Mouse (Mus musculus) midbrain, embryonic 14.5 days (tissue): ENCODE results near the gene Sgca. TPM values are rescaled to one million over a fixed set of nuclear protein-coding genes. Genes with fewer than 3 reads are reported as not detected.

Experiments used
- ATAC-seq: fragments of 200-750 bp; cut with Nextera tagmentation; 2 replicates; pipeline ENCODE4 v1.8.0; 2017; ENCODE audit warnings: moderate number of reproducible peaks, moderate library complexity; ENCODE audit not compliant: low FRiP score, low TSS enrichment
- DNase-seq: peaks from one replicate; pipeline ENCODE4 v3.0.0-alpha.2; 2015
- H3K27ac ChIP-seq: fragments of 300-500 bp; sonication (generic); replicated peaks from 2 replicates; pipeline ENCODE4 v1.5.1; 2014; ENCODE audit warnings: mild to moderate bottlenecking, low read depth, low read length, moderate library complexity
- H3K27me3 ChIP-seq: fragments of 300-500 bp; sonication (generic); 2 replicates; pipeline ENCODE4 v1.6.1; 2014; ENCODE audit warnings: low read length, control low read depth, mixed read lengths; ENCODE audit not compliant: control insufficient read depth, insufficient read depth
- H3K36me3 ChIP-seq: fragments of 300-500 bp; sonication (generic); 2 replicates; pipeline ENCODE4 v1.6.1; 2014; ENCODE audit warnings: low read length, control low read depth; ENCODE audit not compliant: control insufficient read depth, insufficient read depth
- H3K4me1 ChIP-seq: fragments of 300-500 bp; sonication (generic); 2 replicates; pipeline ENCODE4 v1.6.1; 2014; ENCODE audit warnings: mild to moderate bottlenecking, antibody characterized with exemption, low read length, control low read depth; ENCODE audit not compliant: control insufficient read depth, insufficient read depth
- H3K4me2 ChIP-seq: fragments of 300-500 bp; sonication (generic); 2 replicates; pipeline ENCODE4 v1.6.1; 2014; ENCODE audit warnings: mild to moderate bottlenecking, low read length, moderate library complexity
- H3K4me3 ChIP-seq: fragments of 300-500 bp; sonication (generic); replicated peaks from 2 replicates; pipeline ENCODE4 v1.5.1; 2014; ENCODE audit warnings: low read depth, low read length
- H3K9ac ChIP-seq: fragments of 300-500 bp; sonication (generic); replicated peaks from 2 replicates; pipeline ENCODE4 v1.6.1; 2014; ENCODE audit warnings: mild to moderate bottlenecking, low read length, moderate library complexity
- H3K9me3 ChIP-seq: fragments of 300-500 bp; sonication (generic); 2 replicates; pipeline ENCODE4 v1.6.1; 2016; ENCODE audit warnings: low read length, control low read depth, mixed read lengths; ENCODE audit not compliant: control insufficient read depth
- WGBS: fragments of 180-500 bp; shearing (Covaris S2); extraction: QIAGEN DNeasy Blood & Tissue Kit; methylation state at CpG from one replicate; pipeline ENCODE4 v1.1.7; 2014; 5-methylcytosine and 5-hydroxymethylcytosine counted together
- polyA plus RNA-seq: library from polyadenylated mRNA; unstranded; fragments of >200 nt; fragmentation: Nextera tagmentation; extraction: Ambion mirVana; gene quantifications from 2 replicates; pipeline ENCODE4 v1.2.1, GENCODE M21; 2014

Gene Sgca
- polyA plus RNA-seq, 1 experiment from 2014 or later, result not detected

DNA sequence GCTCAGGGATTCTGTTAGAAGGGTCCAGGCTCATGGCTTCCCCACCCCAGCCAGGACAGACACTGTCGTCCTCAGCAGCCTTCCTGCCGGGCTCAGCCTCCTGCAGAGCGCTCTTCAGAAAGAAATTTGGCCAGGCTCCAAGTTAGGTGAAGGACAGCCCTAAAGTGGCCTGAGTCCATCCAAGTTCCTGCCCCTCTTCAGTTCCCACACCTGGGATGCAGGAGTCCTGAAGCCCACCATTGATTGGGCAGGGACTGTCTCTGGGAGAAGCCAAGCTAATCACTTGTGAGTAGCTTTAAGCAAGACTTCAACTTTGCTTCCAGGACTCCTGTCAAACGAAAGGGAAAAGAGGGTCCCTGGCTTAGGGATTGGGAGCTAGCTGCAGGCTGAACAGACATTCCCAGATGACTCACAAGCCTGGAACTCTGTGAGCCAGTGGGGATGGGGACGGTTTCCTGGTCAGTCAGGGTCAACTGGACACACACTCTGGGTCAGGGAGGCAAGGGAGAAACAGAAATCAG, 48.3 kb downstream of the Sgca start:
- WGBS, result 21% methylated on average over 5 of the region's 5 CpGs
- no peak for DNase-seq
- no peak for ATAC-seq
- H3K27ac ChIP-seq, result no peak overlapping the region
- H3K27me3 ChIP-seq, result no peaks in the 10 kb centered on the region
- H3K4me2 ChIP-seq, result no peak overlapping the region
- no peak overlapping the region for H3K4me3 ChIP-seq
- H3K9me3 ChIP-seq, result no peaks in the 10 kb centered on the region
- no peaks in the 10 kb centered on the region for H3K36me3 ChIP-seq
- peaks cover 6% of the 10 kb centered on the region; the same call in 1 of the 2 replicates for H3K4me1 ChIP-seq
- H3K9ac ChIP-seq, result no peak overlapping the region

DNA sequence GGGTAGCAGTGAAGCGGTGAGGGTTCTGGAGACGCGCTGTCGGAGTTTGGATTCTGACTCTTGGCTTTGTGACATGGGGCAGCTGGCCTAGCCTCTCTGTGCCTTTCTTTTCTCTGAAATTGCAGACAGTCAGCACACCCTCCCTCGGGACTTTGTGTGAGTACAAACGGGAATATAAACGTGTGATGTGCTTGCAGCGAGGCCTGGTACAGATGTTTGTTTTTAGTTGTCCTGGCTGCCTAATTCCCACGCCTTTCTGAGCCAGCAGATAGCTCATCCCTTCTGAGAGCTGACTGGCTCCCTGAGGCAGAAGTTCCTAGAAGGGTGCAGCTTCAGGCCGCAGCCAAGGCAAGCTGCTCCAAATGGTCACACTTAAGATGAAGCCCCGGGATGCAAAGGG, 49.7 kb downstream of the Sgca start:
- Histone ChIP-seq H3K9ac (no peak overlapping the region), H3K27ac (no peak overlapping the region), H3K9me3 (no peaks in the 10 kb centered on the region), H3K27me3 (no peaks in the 10 kb centered on the region), H3K36me3 (no peaks in the 10 kb centered on the region), H3K4me2 (no peak overlapping the region), H3K4me1 (peaks cover 6% of the 10 kb centered on the region; the same call in 1 of the 2 replicates), H3K4me3 (no peak overlapping the region)
- ATAC-seq (no peak), DNase-seq (no peak)
- WGBS, result 76% methylated on average over 11 of the region's 11 CpGs

DNA sequence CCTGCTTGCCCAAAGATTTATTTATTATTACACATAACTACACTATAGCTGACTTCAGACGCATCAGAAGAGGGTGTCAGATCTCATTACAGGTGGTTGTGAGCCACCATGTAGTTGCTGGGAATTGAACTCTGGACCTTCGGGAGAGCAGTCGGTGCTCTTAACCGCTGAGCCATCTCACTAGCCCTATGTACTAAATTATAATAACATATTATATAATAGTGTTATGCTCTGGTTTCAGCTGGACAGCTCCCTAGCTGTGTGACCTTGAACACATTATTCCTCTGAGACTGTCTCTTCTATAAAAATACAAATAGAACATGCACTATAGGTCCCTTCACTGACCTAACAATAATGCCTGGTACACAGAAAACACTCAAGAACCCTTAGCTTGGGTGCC, 51.1 kb downstream of the Sgca start:
- no peaks in the 10 kb centered on the region for H3K36me3 ChIP-seq
- no peak overlapping the region for H3K9ac ChIP-seq
- WGBS, result 93% methylated on average over 4 of the region's 4 CpGs
- no peak overlapping the region for H3K4me3 ChIP-seq
- H3K27me3 ChIP-seq, result no peaks in the 10 kb centered on the region
- H3K27ac ChIP-seq, result no peak overlapping the region
- DNase-seq (no peak), ATAC-seq (no peak)
- H3K9me3 ChIP-seq, result no peaks in the 10 kb centered on the region
- peaks cover 6% of the 10 kb centered on the region; the same call in 1 of the 2 replicates for H3K4me1 ChIP-seq
- no peak overlapping the region for H3K4me2 ChIP-seq

DNA sequence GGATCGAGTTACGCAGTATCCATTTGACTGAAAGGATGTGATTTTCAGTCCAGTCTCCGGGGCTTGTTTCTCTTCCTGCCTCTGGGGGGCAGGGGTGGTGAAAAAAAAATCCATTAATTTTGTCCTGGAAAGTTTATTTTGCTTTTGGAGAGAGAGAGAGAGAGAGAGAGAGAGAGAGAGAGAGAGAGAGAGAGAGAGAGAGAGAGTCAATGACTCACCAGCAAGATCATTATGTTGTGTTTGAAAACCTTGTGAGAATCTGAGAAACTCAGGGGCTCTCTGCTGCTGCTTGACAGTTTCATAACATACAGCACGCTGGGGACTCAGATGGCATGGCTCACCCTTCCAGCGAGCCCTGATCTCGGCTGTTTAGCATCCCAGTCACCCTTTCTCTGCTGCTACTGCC, 55.1 kb downstream of the Sgca start:
- WGBS, result 74% methylated on average over 6 of the region's 6 CpGs
- no peak overlapping the region for H3K4me3 ChIP-seq
- no peak for DNase-seq

DNA sequence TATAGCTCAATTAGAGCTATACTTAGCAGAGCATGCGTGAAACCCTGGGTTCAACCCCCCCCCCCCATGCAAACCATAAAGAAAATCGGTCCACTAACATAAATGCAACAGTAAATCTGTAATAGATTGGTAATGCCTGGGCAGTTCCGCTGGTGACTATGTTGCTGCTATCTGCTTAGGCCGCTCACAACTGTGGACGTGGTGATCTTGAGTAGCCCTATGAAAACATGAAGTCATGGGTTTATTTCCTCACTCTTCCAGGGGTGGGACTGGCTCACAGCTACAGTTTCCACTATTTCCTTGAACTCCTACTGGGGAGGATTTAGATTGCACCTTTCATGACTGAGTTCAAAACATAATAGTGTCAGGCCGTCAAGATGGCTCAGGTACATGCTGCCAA, 58.4 kb downstream of the Sgca start:
- H3K4me3 ChIP-seq, result no peak overlapping the region
- DNase-seq (no peak), ATAC-seq (no peak)
- H3K36me3 ChIP-seq, result no peaks in the 10 kb centered on the region
- no peak overlapping the region for H3K4me2 ChIP-seq
- no peaks in the 10 kb centered on the region for H3K27me3 ChIP-seq
- H3K27ac ChIP-seq, result no peak overlapping the region
- no peak overlapping the region for H3K9ac ChIP-seq
- H3K9me3 ChIP-seq, result no peaks in the 10 kb centered on the region
- WGBS, result 82% methylated on average over 6 of the region's 6 CpGs
- H3K4me1 ChIP-seq, result no peaks in the 10 kb centered on the region

More for the DNA sequence above, 55.1 kb downstream of the Sgca start:
- Histone ChIP-seq H3K36me3 (no peaks in the 10 kb centered on the region), H3K27ac (no peak overlapping the region), H3K9ac (no peak overlapping the region), H3K4me1 (no peaks in the 10 kb centered on the region), H3K4me2 (no peak overlapping the region), H3K27me3 (no peaks in the 10 kb centered on the region), H3K9me3 (no peaks in the 10 kb centered on the region)
- ATAC-seq, result no peak

DNA sequence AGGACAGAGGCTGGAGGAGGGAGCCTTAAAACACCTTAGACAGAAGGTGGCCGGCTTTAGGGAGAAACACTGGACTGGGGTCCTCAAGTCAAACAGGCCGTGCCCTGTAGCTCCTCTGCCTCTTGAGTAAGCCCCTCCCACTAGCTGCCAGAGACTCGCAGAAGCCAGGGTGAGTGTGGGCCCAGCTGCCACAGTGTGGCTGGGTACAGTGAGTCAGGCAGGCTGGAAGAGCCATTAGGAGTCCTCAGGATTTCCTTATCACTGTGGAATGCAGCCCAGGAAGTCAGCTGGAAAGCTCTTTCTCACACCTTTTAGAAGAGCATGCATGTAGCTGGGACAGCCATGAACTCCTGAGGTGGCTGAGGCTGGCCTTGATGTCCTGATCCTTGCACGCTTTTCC, 59.6 kb downstream of the Sgca start:
- no peak for DNase-seq
- H3K27ac ChIP-seq, result no peak overlapping the region
- H3K36me3 ChIP-seq, result no peaks in the 10 kb centered on the region
- WGBS, result 40% methylated on average over 4 of the region's 4 CpGs
- H3K9ac ChIP-seq, result no peak overlapping the region
- H3K27me3 ChIP-seq, result no peaks in the 10 kb centered on the region
- no peaks in the 10 kb centered on the region for H3K9me3 ChIP-seq
- ATAC-seq, result no peak
- no peak overlapping the region for H3K4me2 ChIP-seq
- no peak overlapping the region for H3K4me3 ChIP-seq
- H3K4me1 ChIP-seq, result no peaks in the 10 kb centered on the region

DNA sequence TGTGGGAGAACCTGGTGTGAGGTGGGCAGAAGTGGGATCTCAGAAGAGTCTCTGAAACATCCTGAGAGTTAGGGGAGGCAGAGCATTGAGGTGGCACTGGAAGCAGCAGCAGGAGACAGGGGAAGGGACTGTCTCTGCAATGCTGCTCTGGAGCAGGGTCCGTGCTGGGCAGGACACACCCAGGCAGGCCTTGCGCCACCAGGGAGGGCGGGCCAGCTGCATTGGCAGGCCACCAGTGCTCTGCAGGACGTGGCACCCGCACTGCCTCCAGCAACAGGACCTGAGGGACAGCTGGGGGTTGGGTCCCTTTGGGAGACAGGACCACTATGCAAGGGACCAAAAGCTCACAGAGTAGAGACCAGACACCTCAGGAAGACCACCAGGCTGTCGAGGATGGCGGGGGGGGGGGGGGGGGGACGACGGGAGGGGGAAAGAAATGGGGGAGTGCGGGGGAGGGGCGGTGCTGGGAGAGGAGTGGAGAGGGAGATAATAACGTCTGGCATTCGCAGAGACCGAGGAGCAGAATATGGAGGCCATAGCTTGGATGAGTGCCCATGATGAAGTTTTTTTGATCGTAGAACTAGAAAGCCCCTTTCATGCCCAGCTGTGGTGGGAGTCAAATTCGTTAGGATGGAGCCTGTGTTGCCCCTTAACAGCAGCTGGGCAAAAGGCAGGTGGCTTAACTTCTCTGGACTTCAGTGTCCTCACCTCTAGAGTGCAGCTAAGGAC, 60.3 kb downstream of the Sgca start:
- ATAC-seq, result no peak
- no peak overlapping the region for H3K4me2 ChIP-seq
- WGBS, result 25% methylated on average over 13 of the region's 16 CpGs

DNA sequence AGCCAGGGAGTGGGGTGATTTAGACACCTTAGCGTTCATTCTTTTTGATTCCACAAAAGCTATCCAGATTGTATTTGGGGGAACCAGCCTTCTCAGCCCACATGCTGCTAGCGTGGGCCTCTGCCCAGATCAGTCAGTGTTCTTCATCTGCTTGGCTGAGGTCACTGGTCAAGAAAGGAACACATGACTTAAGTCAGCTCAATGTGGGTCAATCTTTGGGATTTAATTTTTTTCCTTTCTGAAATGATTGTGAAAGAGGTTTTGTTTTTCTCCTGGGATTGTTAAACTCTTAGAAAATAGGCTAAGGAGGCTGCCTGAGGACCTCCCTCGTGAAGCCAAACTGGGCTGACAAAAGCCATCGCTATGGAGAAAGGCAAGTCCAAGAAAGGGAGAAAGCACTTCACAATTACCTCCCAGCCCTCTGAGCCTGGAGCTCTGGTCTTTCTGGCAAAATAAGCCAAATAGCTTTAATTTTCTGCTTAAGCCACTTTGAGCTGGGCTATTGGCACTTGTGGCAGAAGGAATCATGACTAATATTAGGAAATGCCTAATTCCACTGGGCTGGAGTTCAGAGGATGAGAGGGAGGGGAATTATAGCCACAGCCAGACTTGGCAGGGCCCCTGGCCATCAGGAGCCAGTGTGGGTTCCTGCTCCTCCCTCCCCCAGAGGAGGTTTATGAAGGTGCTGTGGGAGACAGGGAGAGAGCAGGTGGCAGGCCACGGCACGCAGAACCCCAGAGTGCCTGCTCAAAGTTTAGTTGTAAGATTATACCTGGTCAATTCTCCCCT, 62.6 kb downstream of the Sgca start:
- ATAC-seq, result no peak
- no peak overlapping the region for H3K27ac ChIP-seq
- no peak overlapping the region for H3K4me2 ChIP-seq
- 72% methylated on average over 6 of the region's 6 CpGs for WGBS
- H3K36me3 ChIP-seq, result no peaks in the 10 kb centered on the region
- no peaks in the 10 kb centered on the region for H3K27me3 ChIP-seq
- no peak overlapping the region for H3K4me3 ChIP-seq
- H3K4me1 ChIP-seq, result no peaks in the 10 kb centered on the region
- no peak overlapping the region for H3K9ac ChIP-seq
- no peaks in the 10 kb centered on the region for H3K9me3 ChIP-seq
- DNase-seq, result no peak

More for the DNA sequence above, 60.3 kb downstream of the Sgca start:
- Histone ChIP-seq H3K9me3 (no peaks in the 10 kb centered on the region), H3K36me3 (no peaks in the 10 kb centered on the region), H3K9ac (no peak overlapping the region), H3K4me1 (no peaks in the 10 kb centered on the region), H3K27me3 (no peaks in the 10 kb centered on the region), H3K4me3 (no peak overlapping the region), H3K27ac (no peak overlapping the region)
- DNase-seq, result no peak
